In the genomic region with DNA sequence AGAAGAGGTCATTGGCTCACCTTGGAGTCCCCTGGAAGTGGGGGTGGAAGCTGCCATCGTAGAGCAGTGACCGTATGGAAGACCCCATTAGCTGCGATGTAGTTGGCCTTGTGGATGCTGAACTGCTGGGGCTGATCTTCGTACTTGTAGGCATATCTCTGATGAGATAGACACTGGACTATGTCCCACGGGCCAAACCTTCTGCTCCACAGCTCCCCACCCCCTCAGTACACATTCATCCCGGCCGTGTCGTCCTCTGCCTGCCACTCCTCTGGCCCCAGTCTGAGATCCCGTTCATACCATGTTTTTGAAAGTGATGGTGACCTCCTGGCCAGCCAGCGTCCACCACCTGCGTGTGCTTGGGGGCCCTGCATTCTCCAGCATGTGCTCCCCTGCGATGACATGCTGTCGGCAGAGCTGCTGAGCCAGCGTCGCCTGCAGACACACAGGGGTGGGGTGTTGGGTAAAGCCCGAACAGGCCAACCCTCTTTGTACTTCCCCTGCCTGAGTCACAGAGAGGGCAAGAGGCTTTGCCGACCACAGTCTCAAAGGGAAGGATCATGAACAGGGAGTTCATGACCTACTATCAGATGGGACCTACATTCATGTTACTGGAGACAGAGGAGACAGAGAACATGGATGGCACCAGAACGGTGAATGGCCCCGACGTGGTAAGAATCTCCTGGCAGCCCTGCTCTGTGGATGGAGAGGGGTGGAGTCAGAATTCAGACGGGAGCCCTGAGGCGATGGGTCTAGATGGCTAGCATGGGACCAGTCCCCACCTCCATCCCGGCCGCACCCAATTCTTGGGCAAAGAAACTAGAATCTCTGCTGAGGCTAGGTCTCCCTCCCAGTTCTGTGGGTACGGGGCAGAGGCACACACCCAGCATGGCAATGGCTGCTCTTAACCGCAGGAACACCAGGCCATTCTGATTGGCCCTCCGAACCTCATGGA, we compare ENCODE assay signal across 18 mouse cellular contexts. TPM values are rescaled to one million over a fixed set of nuclear protein-coding genes. Genes with fewer than 3 reads are reported as not detected.
DNase-seq lines count a peak whose midpoint lies in the region; ATAC-seq and TF ChIP-seq lines count a peak whose summit lies in the region.
"Had no signal": no experiment of that assay in that cellular context is flagged by ENCODE, and none has a peak within 500 bp of the region (broad histone marks: within the 10 kb centered on the region; RNA-seq: fewer than 3 reads in every experiment).

No protein-coding gene starts in this region.

- peak overlapping the region; percentile 71 for H3K27ac ChIP-seq in bone marrow macrophage, adult 2 months (ENCODE audit: insufficient read depth, low read depth, low read length)
- H3K27ac ChIP-seq in liver, embryonic 11.5 days (ENCODE audit: low read depth, low read length) = no peak overlapping the region
- H3K27ac ChIP-seq: embryonic facial prominence, embryonic 12.5 days; hindbrain, postnatal 0 days; limb, embryonic 10.5 days had no signal

- WGBS in liver, embryonic 11.5 days = 68% methylated on average over 27 of the region's 27 CpGs

- no peak for TF ChIP-seq POLR2A in bone marrow macrophage, adult 2 months (IDR thresholded peaks at IDR 0.05; ENCODE audit: borderline replicate concordance, low read depth, low read length)

- H3K9me3 ChIP-seq in erythroblast, embryonic 14.5 days (ENCODE audit: control insufficient read depth, low read length) = no peaks in the 10 kb centered on the region
- H3K9me3 ChIP-seq in liver, embryonic 11.5 days (ENCODE audit: control insufficient read depth, low read length) = no peaks in the 10 kb centered on the region
- H3K9me3 ChIP-seq: embryonic facial prominence, embryonic 12.5 days; limb, embryonic 10.5 days had no signal

- peaks cover 16% of the 10 kb centered on the region for H3K4me1 ChIP-seq in erythroblast, embryonic 14.5 days (ENCODE audit: control insufficient read depth)
- peaks cover 60% of the 10 kb centered on the region for H3K4me1 ChIP-seq in bone marrow macrophage, adult 2 months (ENCODE audit: control insufficient read depth, insufficient read depth, low read length)
- peaks cover 14% of the 10 kb centered on the region for H3K4me1 ChIP-seq in liver, embryonic 11.5 days (replicated peaks; ENCODE audit: control insufficient read depth, insufficient read depth, low read length)
- H3K4me1 ChIP-seq: embryonic facial prominence, embryonic 12.5 days had no signal

- no peak overlapping the region for H3K9ac ChIP-seq in liver, embryonic 11.5 days (ENCODE audit: low read depth, low read length)
- H3K9ac ChIP-seq: embryonic facial prominence, embryonic 12.5 days; forebrain, postnatal 0 days had no signal

- DNase-seq in liver, embryonic 11.5 days (ENCODE audit: low spot score) = no peak
- DNase-seq in right cerebral cortex, postnatal 25 days = no peak
- no peak for DNase-seq in cerebellum, adult 11 months
- DNase-seq in frontal cortex, postnatal 25 days (ENCODE audit: low spot score in 2 of 2) = no peak
- DNase-seq: adrenal gland, postnatal 10 days; cerebellum, adult 8-10 months; forebrain, postnatal 0 days; layer of hippocampus, adult 9-11 months; lung, postnatal 4 days had no signal

- no peak for ATAC-seq in erythroblast, adult 5-6 weeks (replicated peaks; ENCODE audit: low FRiP score, poor library complexity, severe bottlenecking)
- no peak for ATAC-seq in liver, embryonic 11.5 days (replicated peaks; ENCODE audit: low FRiP score)
- ATAC-seq in neutrophil, adult 5-6 weeks (ENCODE audit: extremely low read depth, insufficient number of reproducible peaks, low FRiP score, poor library complexity, severe bottlenecking) = peak; percentile 72
- ATAC-seq: forebrain, postnatal 0 days; hindbrain, postnatal 0 days; Patski had no signal

- peaks cover 8% of the 10 kb centered on the region; the same call in 1 of the 2 replicates for H3K27me3 ChIP-seq in erythroblast, embryonic 14.5 days (ENCODE audit: control insufficient read depth)
- H3K27me3 ChIP-seq in liver, embryonic 11.5 days (replicated peaks; ENCODE audit: control insufficient read depth, insufficient read depth, low read length) = no peaks in the 10 kb centered on the region
- H3K27me3 ChIP-seq: embryonic facial prominence, embryonic 12.5 days; Patski had no signal

- H3K4me3 ChIP-seq in erythroblast, embryonic 14.5 days (replicated peaks) = peak overlapping the region; percentile 8
- H3K4me3 ChIP-seq in bone marrow macrophage, adult 2 months (ENCODE audit: insufficient read depth, low read length) = peak overlapping the region; percentile 62
- no peak overlapping the region for H3K4me3 ChIP-seq in liver, embryonic 11.5 days (ENCODE audit: low read depth, low read length)
- H3K4me3 ChIP-seq: embryonic facial prominence, embryonic 12.5 days; limb, embryonic 10.5 days; myocyte had no signal

- peaks cover 2% of the 10 kb centered on the region; the same call in 1 of the 2 replicates for H3K36me3 ChIP-seq in erythroblast, embryonic 14.5 days (ENCODE audit: control insufficient read depth)
- no peaks in the 10 kb centered on the region for H3K36me3 ChIP-seq in liver, embryonic 11.5 days (ENCODE audit: control insufficient read depth, insufficient read depth, low read length)
- H3K36me3 ChIP-seq: embryonic facial prominence, embryonic 12.5 days had no signal

- H3K4me2 ChIP-seq in liver, embryonic 11.5 days = peak overlapping the region; percentile 26
- H3K4me2 ChIP-seq: embryonic facial prominence, embryonic 12.5 days had no signal

- no peak for TF ChIP-seq CTCF in bone marrow macrophage, adult 2 months (IDR thresholded peaks at IDR 0.05; ENCODE audit: low read depth, low read length)

RNA-seq across cellular contexts. Expression of a gene that starts 8.0 kb away (rescaled TPM):
- 0.08 and 0.13 TPM in 2 replicates for polyA plus RNA-seq in erythroblast, embryonic 14.5 days (2012)
- total RNA-seq in erythroblast, adult 5-6 weeks (2015; ENCODE audit: low replicate concordance) = not detected in 2 replicates
- 0.70 TPM in 1 of 2 replicates, not detected in the other for total RNA-seq in erythroblast, adult 5-6 weeks (2017; ENCODE audit: low replicate concordance)
- polyA plus RNA-seq in bone marrow macrophage, adult 2 months (2012; ENCODE audit: insufficient read depth, insufficient read length, missing spikeins) = 1,445 and 1,606 TPM in 2 replicates
- 25.3 and 39.9 TPM in 2 replicates for polyA plus RNA-seq in liver, embryonic 11.5 days (2014; fragmentation: Nextera tagmentation; extraction: Ambion mirVana)
- total RNA-seq in neutrophil, adult 5-6 weeks (2017) = 4.1 and 5.0 TPM in 2 replicates

RNA-seq across cellular contexts. Expression of a gene that starts 29.6 kb away (rescaled TPM):
- polyA plus RNA-seq in erythroblast, embryonic 14.5 days (2012) = 16.8 and 31.6 TPM in 2 replicates
- total RNA-seq in erythroblast, adult 5-6 weeks (2015; ENCODE audit: low replicate concordance) = 12.3 and 18.4 TPM in 2 replicates
- 5.0 and 30.4 TPM in 2 replicates for total RNA-seq in erythroblast, adult 5-6 weeks (2017; ENCODE audit: low replicate concordance)
- 135 and 136 TPM in 2 replicates for polyA plus RNA-seq in bone marrow macrophage, adult 2 months (2012; ENCODE audit: insufficient read depth, insufficient read length, missing spikeins)
- polyA plus RNA-seq in liver, embryonic 11.5 days (2014; fragmentation: Nextera tagmentation; extraction: Ambion mirVana) = 401 and 406 TPM in 2 replicates
- 5.2 and 5.5 TPM in 2 replicates for total RNA-seq in neutrophil, adult 5-6 weeks (2017)

RNA-seq across cellular contexts. Expression of a gene that starts 31.7 kb away (rescaled TPM):
- 9.0 and 10.3 TPM in 2 replicates for polyA plus RNA-seq in erythroblast, embryonic 14.5 days (2012)
- total RNA-seq in erythroblast, adult 5-6 weeks (2015; ENCODE audit: low replicate concordance) = 22.8 and 30.9 TPM in 2 replicates
- 14.7 and 16.2 TPM in 2 replicates for total RNA-seq in erythroblast, adult 5-6 weeks (2017; ENCODE audit: low replicate concordance)
- polyA plus RNA-seq in bone marrow macrophage, adult 2 months (2012; ENCODE audit: insufficient read depth, insufficient read length, missing spikeins) = 90.6 and 95.8 TPM in 2 replicates
- 90.3 and 107 TPM in 2 replicates for polyA plus RNA-seq in liver, embryonic 11.5 days (2014; fragmentation: Nextera tagmentation; extraction: Ambion mirVana)
- total RNA-seq in neutrophil, adult 5-6 weeks (2017) = 26.9 and 39.7 TPM in 2 replicates

RNA-seq across cellular contexts. Expression of a gene that starts 47.6 kb away (rescaled TPM):
- 0.14 and 0.18 TPM in 2 replicates for polyA plus RNA-seq in erythroblast, embryonic 14.5 days (2012)
- total RNA-seq in erythroblast, adult 5-6 weeks (2015; ENCODE audit: low replicate concordance) = not detected in 2 replicates
- not detected in 2 replicates for total RNA-seq in erythroblast, adult 5-6 weeks (2017; ENCODE audit: low replicate concordance)
- 4.0 and 4.1 TPM in 2 replicates for polyA plus RNA-seq in bone marrow macrophage, adult 2 months (2012; ENCODE audit: insufficient read depth, insufficient read length, missing spikeins)
- 17.6 and 39.0 TPM in 2 replicates for polyA plus RNA-seq in liver, embryonic 11.5 days (2014; fragmentation: Nextera tagmentation; extraction: Ambion mirVana)
- total RNA-seq in neutrophil, adult 5-6 weeks (2017) = not detected in 2 replicates

RNA-seq across cellular contexts. Expression of a gene that starts 56.3 kb away (rescaled TPM):
- 8.6 and 10.6 TPM in 2 replicates for polyA plus RNA-seq in erythroblast, embryonic 14.5 days (2012)
- total RNA-seq in erythroblast, adult 5-6 weeks (2015; ENCODE audit: low replicate concordance) = 30.2 and 34.1 TPM in 2 replicates
- total RNA-seq in erythroblast, adult 5-6 weeks (2017; ENCODE audit: low replicate concordance) = 19.5 and 21.8 TPM in 2 replicates
- 366 and 398 TPM in 2 replicates for polyA plus RNA-seq in bone marrow macrophage, adult 2 months (2012; ENCODE audit: insufficient read depth, insufficient read length, missing spikeins)
- 228 and 245 TPM in 2 replicates for polyA plus RNA-seq in liver, embryonic 11.5 days (2014; fragmentation: Nextera tagmentation; extraction: Ambion mirVana)
- total RNA-seq in neutrophil, adult 5-6 weeks (2017) = 329 and 351 TPM in 2 replicates

Comparison
In these comparisons a context has a peak if more than half of its experiments do, and no peak if none do; other contexts are left out.
1. RNA of a gene that starts 8.0 kb away (polyA plus RNA-seq): 1,445 to 1,606 TPM in bone marrow macrophage, adult 2 months and 25.3 to 39.9 TPM in liver, embryonic 11.5 days; 0.08 to 0.13 TPM in erythroblast, embryonic 14.5 days; every median in the first group is over 10 times any median in the second.